Mouse (Mus musculus) stomach, embryonic 16.5 days (tissue): ENCODE results near the gene Plin4. TPM values are rescaled to one million over a fixed set of nuclear protein-coding genes. Genes with fewer than 3 reads are reported as not detected.
A peak's percentile ranks its signal among the peaks of the same experiment; 100 is the strongest.

ENCODE experiments used
- ATAC-seq: fragments of 200-750 bp; cut with Nextera tagmentation; 2 replicates; pipeline ENCODE4 v1.8.0; 2017; ENCODE audit warnings: moderate number of reproducible peaks, moderate TSS enrichment; ENCODE audit not compliant: insufficient read depth, low FRiP score
- H3K27ac ChIP-seq: fragments of 300-500 bp; sonication (generic); 2 replicates; pipeline ENCODE4 v1.5.1; 2014; ENCODE audit warnings: low read length
- H3K27me3 ChIP-seq: fragments of 300-500 bp; sonication (generic); 2 replicates; pipeline ENCODE4 v1.6.1; 2014; ENCODE audit warnings: low read length, control low read depth, mixed read lengths; ENCODE audit not compliant: control insufficient read depth, insufficient read depth
- H3K36me3 ChIP-seq: fragments of 300-500 bp; sonication (generic); 2 replicates; pipeline ENCODE4 v1.6.1; 2014; ENCODE audit warnings: low read length; ENCODE audit not compliant: control insufficient read depth, insufficient read depth
- H3K4me1 ChIP-seq: fragments of 300-500 bp; sonication (generic); 2 replicates; pipeline ENCODE4 v1.6.1; 2014; ENCODE audit warnings: low read length, control low read depth, mixed read lengths; ENCODE audit not compliant: control insufficient read depth, insufficient read depth
- H3K4me2 ChIP-seq: fragments of 300-500 bp; sonication (generic); 2 replicates; pipeline ENCODE4 v1.6.1; 2014; ENCODE audit warnings: low read depth, low read length, mixed read lengths
- H3K4me3 ChIP-seq: fragments of 300-500 bp; sonication (generic); replicated peaks from 2 replicates; pipeline ENCODE4 v1.5.1; 2014; ENCODE audit warnings: mild to moderate bottlenecking, low read length
- H3K9ac ChIP-seq: fragments of 300-500 bp; sonication (generic); 2 replicates; pipeline ENCODE4 v1.6.1; 2014; ENCODE audit warnings: low read length
- H3K9me3 ChIP-seq: fragments of 300-500 bp; sonication (generic); replicated peaks from 2 replicates; pipeline ENCODE4 v1.6.1; 2016; ENCODE audit warnings: low read length, control low read depth; ENCODE audit not compliant: control insufficient read depth
- WGBS: fragments of 180-500 bp; shearing (Covaris S2); extraction: QIAGEN DNeasy Blood & Tissue Kit; methylation state at CpG from one replicate; pipeline ENCODE4 v1.1.7; 2014; 5-methylcytosine and 5-hydroxymethylcytosine counted together
- polyA plus RNA-seq: library from polyadenylated mRNA; unstranded; fragments of >200 nt; fragmentation: Nextera tagmentation; extraction: Ambion mirVana; gene quantifications from 2 replicates; pipeline ENCODE4 v1.2.1, GENCODE M21; 2015

Plin4 gene
- polyA plus RNA-seq, result 0.80 and 0.90 TPM in 2 replicates

GRCm38 (mm10) chr17:56109219-56110051 is at the start of gene Plin4:
Gene Plin4, minus strand, starts transcription at chr17:56109803.
- ATAC-seq, result peak; percentile 52; the same call in 1 of the 2 replicates
- no peaks in the 10 kb centered on the region for H3K4me1 ChIP-seq
- H3K9me3 ChIP-seq, result no peaks in the 10 kb centered on the region
- no peak within 1 kb of the TSS for H3K4me2 ChIP-seq
- no peak within 1 kb of the TSS; the same call in 1 of the 2 replicates for H3K27ac ChIP-seq
- H3K36me3 ChIP-seq, result no peaks in the 10 kb centered on the region
- 56% methylated on average over 10 of the region's 10 CpGs for WGBS
- no peak within 1 kb of the TSS for H3K4me3 ChIP-seq
- H3K27me3 ChIP-seq, result no peaks in the 10 kb centered on the region
- peak within 1 kb of the TSS; percentile 26 for H3K9ac ChIP-seq

GRCm38 (mm10) chr17:56153643-56154042 is 44.0 kb upstream of the Plin4 start:
- H3K4me2 ChIP-seq, result no peak overlapping the region
- no peaks in the 10 kb centered on the region for H3K9me3 ChIP-seq
- H3K9ac ChIP-seq, result no peak overlapping the region
- peak; percentile 79; the same call in 1 of the 2 replicates for ATAC-seq
- H3K4me3 ChIP-seq, result no peak overlapping the region
- H3K4me1 ChIP-seq, result peaks cover 11% of the 10 kb centered on the region; the same call in 1 of the 2 replicates
- no peak overlapping the region for H3K27ac ChIP-seq
- H3K36me3 ChIP-seq, result no peaks in the 10 kb centered on the region
- H3K27me3 ChIP-seq, result peaks cover 33% of the 10 kb centered on the region
- WGBS, result 28% methylated on average over 9 of the region's 9 CpGs

GRCm38 (mm10) chr17:56149897-56150296 is 40.3 kb upstream of the Plin4 start:
- Histone ChIP-seq H3K9me3 (no peaks in the 10 kb centered on the region), H3K4me1 (peaks cover 11% of the 10 kb centered on the region; the same call in 1 of the 2 replicates), H3K4me3 (no peak overlapping the region), H3K4me2 (no peak overlapping the region), H3K27ac (no peak overlapping the region), H3K36me3 (no peaks in the 10 kb centered on the region), H3K9ac (no peak overlapping the region), H3K27me3 (peaks cover 23% of the 10 kb centered on the region)
- WGBS, result 44% methylated on average over 2 of the region's 2 CpGs
- no peak for ATAC-seq

- no peaks in the 10 kb centered on the region for H3K9me3 ChIP-seq
- H3K9ac ChIP-seq, result peak overlapping the region; percentile 23; the same call in 1 of the 2 replicates
- no peak for ATAC-seq
Observed at GRCm38 (mm10) chr17:56148790-56149618, 39.4 kb upstream of the Plin4 start.

GRCm38 (mm10) chr17:56148280-56148679 is 38.7 kb upstream of the Plin4 start:
- Histone ChIP-seq H3K4me2 (peak overlapping the region; percentile 42), H3K36me3 (no peaks in the 10 kb centered on the region), H3K9ac (no peak overlapping the region), H3K4me1 (peaks cover 5% of the 10 kb centered on the region; the same call in 1 of the 2 replicates), H3K4me3 (no peak overlapping the region; the same call in 1 of the 2 replicates), H3K9me3 (no peaks in the 10 kb centered on the region), H3K27ac (no peak overlapping the region), H3K27me3 (peaks cover 31% of the 10 kb centered on the region)
- ATAC-seq, result no peak
- 23% methylated on average over 9 of the region's 9 CpGs for WGBS

More at GRCm38 (mm10) chr17:56148790-56149618, 39.4 kb upstream of the Plin4 start:
- Histone ChIP-seq H3K4me1 (peaks cover 10% of the 10 kb centered on the region; the same call in 1 of the 2 replicates), H3K27ac (no peak overlapping the region), H3K4me3 (peak overlapping the region; percentile 28), H3K27me3 (peaks cover 25% of the 10 kb centered on the region), H3K4me2 (peak overlapping the region; percentile 42), H3K36me3 (no peaks in the 10 kb centered on the region)
- WGBS, result 2% methylated on average over 30 of the region's 30 CpGs

GRCm38 (mm10) chr17:56147420-56147819 is 37.8 kb upstream of the Plin4 start:
- no peaks in the 10 kb centered on the region for H3K36me3 ChIP-seq
- H3K9me3 ChIP-seq, result no peaks in the 10 kb centered on the region
- no peak overlapping the region for H3K4me2 ChIP-seq
- no peak for ATAC-seq
- H3K27me3 ChIP-seq, result peaks cover 31% of the 10 kb centered on the region
- H3K9ac ChIP-seq, result no peak overlapping the region
- peaks cover 5% of the 10 kb centered on the region; the same call in 1 of the 2 replicates for H3K4me1 ChIP-seq
- H3K4me3 ChIP-seq, result no peak overlapping the region
- 58% methylated on average over 12 of the region's 12 CpGs for WGBS
- H3K27ac ChIP-seq, result no peak overlapping the region

GRCm38 (mm10) chr17:56146131-56146530 is 36.5 kb upstream of the Plin4 start:
- WGBS, result 21% methylated on average over 9 of the region's 9 CpGs

GRCm38 (mm10) chr17:56144546-56144945 is 34.9 kb upstream of the Plin4 start:
- H3K4me3 ChIP-seq, result no peak overlapping the region
- H3K9ac ChIP-seq, result no peak overlapping the region
- H3K9me3 ChIP-seq, result no peaks in the 10 kb centered on the region
- H3K36me3 ChIP-seq, result no peaks in the 10 kb centered on the region
- peaks cover 14% of the 10 kb centered on the region for H3K4me1 ChIP-seq
- ATAC-seq, result no peak
- no peak overlapping the region for H3K27ac ChIP-seq
- peaks cover 44% of the 10 kb centered on the region for H3K27me3 ChIP-seq
- H3K4me2 ChIP-seq, result no peak overlapping the region
- 68% methylated on average over 9 of the region's 9 CpGs for WGBS

More at GRCm38 (mm10) chr17:56146131-56146530, 36.5 kb upstream of the Plin4 start:
- no peaks in the 10 kb centered on the region for H3K9me3 ChIP-seq
- H3K4me1 ChIP-seq, result peaks cover 11% of the 10 kb centered on the region
- H3K4me3 ChIP-seq, result no peak overlapping the region
- peaks cover 42% of the 10 kb centered on the region for H3K27me3 ChIP-seq
- no peak for ATAC-seq
- H3K27ac ChIP-seq, result no peak overlapping the region
- no peak overlapping the region for H3K4me2 ChIP-seq
- H3K36me3 ChIP-seq, result no peaks in the 10 kb centered on the region
- no peak overlapping the region for H3K9ac ChIP-seq
